Mouse (Mus musculus): ENCODE measurements around the gene Amotl2. TPM values are rescaled to one million over a fixed set of nuclear protein-coding genes. Genes with fewer than 3 reads are reported as not detected.
"Not testable (repeated sequence)": the region's sequence is repeated elsewhere in the genome, so short reads cannot be mapped to it uniquely, and the experiment has no call there.

Amotl2 gene
- total RNA-seq, 2 experiments from 2014 or later: 18.7 to 18.8 TPM

- no peak for DNase-seq (ENCODE audit: low spot score in 2 of 2)
- intact Hi-C loops (cut with DNase I): no loop called here
Measured at GRCm38 (mm10) chr9:102762836-102763235, 46.4 kb downstream of the Amotl2 start.

DNA sequence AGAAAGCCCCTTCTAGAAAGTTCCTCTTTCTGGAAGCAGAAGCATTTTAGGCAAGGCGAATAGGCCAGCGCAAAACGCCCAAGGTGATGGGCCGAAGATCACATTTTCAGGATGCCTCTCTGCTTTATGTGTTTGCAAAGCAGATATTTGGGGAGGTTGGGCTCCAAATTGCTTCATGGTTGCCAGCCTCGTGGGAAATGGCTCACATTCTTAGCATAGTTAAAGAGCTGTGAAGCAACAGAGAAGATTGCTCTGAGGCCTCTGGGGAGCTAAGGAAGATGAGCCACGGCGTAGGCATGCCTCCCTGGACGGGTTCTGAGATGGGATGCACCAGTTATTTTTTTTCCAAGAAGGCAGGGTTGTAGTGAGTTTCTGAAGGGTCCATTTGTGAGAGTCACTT is 47.0 kb downstream of the Amotl2 start:
- DNase-seq (ENCODE audit: low spot score in 2 of 2): no peak
- intact Hi-C loops (cut with DNase I): no loop called here

- intact Hi-C loops (cut with DNase I); DNase-seq (ENCODE audit: low spot score in 2 of 2): not testable (repeated sequence)
Measured at GRCm38 (mm10) chr9:102764540-102764939, 48.1 kb downstream of the Amotl2 start.

DNA sequence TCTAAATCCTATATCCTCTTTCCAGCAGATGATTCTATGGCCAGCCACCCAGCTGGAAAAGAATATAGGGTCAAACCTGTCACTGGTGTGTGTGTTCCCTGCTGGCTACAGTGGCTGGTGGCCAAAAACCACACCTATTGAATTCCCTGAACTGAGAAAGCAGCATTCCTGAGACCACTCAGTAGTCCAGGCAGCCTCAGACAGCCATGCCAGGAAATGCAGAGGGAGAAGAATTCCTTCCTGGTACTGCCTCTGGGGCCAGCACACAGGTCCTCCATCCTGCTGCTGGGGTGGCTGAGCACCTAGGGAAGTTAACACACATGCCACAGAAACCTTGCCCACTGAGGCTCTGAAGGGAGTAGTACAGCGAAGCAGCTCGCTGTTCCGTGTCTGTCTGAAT is 50.3 kb downstream of the Amotl2 start:
- DNase-seq (ENCODE audit: low spot score in 2 of 2): no peak
- intact Hi-C loops (cut with DNase I): no loop called here

DNA sequence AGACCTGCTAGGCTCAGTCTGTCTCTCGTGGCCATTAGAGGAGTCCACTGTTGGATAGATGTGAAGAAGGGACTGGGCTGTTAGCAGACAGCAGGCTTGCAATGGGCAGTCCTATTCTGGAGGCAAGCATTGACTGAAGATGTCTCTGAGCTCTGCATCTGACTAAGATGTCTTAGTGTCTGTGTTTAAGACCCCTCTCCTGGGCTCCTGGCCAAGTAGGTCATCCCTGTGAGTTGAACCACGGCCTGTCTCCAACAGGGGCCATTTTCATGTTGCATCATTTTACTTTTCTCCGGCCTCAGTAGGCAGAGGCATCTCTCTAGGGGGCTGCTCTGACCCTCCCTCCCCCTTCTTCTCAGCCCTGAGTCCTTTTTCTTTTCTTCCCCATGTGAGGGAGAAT is 52.8 kb downstream of the Amotl2 start:
- intact Hi-C loops (cut with DNase I): no loop called here

GRCm38 (mm10) chr9:102770190-102770589 is 53.7 kb downstream of the Amotl2 start:
- intact Hi-C loops (cut with DNase I): no loop called here
- no peak for DNase-seq (ENCODE audit: low spot score in 2 of 2)

More for the DNA sequence above, 52.8 kb downstream of the Amotl2 start:
- no peak for DNase-seq (ENCODE audit: low spot score in 2 of 2)

DNA sequence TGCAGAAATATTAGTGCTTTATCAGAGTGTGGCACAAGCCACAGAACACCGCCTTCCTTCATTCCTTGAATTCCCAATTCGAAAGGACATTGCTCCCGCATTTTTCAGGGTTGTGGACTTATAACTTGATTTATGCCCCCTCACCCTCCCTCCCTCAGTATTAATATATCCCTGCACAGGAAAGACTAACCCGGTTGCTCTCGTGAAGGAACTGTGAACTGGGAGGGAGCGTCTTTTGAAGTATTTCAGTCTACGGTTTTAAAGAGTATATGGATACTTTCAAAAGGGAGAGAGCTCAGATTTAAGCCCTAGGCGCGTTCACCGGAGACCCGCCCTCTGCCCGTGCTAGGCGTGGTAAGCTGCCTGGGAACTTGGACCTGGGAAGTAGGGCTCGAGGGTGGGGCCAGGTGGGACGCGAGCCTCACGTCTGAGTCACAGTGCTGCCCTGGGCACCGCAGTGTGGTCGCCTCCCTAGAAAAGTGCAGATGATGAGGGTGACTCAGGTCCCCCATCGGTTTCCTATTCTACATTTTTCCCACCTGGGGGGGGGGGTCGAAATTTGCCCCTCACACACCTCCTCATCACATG is 54.9 kb downstream of the Amotl2 start:
- intact Hi-C loops (cut with DNase I): no loop called here
- DNase-seq (ENCODE audit: low spot score in 2 of 2): no peak

DNA sequence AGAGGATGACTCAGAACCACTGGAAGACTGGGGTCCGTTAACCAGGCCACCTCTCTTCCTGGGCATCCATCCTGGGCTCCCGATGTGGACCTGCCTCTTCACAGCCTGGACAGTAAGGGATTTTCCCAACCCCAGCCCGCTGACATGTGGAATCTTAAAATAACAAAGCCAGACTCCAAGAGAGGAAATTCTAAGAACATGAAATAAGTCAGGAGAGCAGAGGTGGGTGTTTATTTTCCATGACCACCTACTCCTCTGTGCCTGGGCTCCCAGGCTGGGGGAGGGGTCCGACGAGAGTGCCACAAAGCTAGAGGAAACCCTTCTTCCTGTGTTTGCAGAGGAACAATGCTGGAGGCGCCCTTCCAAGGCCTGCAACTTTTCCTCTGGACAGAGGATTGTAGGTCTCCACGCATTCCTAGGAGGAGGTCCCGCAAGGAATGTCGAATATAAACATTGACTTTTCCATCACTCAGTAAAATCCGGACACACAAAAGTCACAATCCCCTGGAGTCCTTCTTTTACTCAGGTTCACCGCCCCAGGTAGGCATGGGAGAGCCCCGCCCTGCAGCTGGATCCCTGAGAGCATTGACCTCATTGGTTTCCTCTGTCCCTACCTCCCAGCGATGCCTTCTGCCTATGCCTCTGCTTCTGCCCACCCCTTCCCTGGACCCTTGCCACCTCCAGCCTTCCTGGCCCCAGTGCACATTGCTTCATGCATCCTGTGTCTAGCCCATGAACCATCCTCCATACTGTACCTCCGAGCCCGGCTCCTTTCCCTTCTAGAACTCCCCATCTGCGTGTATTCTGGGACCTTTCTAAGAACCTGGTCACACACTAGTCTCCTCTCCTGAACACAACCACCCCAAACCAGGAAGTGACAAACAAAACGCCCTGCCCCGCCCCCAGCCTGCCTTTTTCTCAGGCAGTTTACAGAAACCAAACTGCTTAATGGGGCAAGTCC is 61.4 kb downstream of the Amotl2 start:
- peak in 1 of 2 experiments; percentile 44 for DNase-seq (ENCODE audit: low spot score in 2 of 2)
- intact Hi-C loops (cut with DNase I): loop anchor here (2.0 kb wide), 1 partner anchor 51 kb away; no protein-coding TSS in a partner anchor

GRCm38 (mm10) chr9:102779493-102779892 is 63.0 kb downstream of the Amotl2 start:
- intact Hi-C loops (cut with DNase I): loop anchor here (1.0 to 2.0 kb wide), 2 partner anchors 53 to 62 kb away; no protein-coding TSS in a partner anchor
- DNase-seq (ENCODE audit: low spot score in 2 of 2): peak; percentile 56 to 60

Other genes starting within 250 kb of the Amotl2 start
- 1 to 10 TPM; 2.6 to 4.4 TPM for gene Ky, start 210.9 kb upstream of the Amotl2 start, total RNA-seq (2021)
- 10 to 100 TPM; 90.6 to 98.7 TPM for gene Anapc13, start 90.4 kb upstream of the Amotl2 start, total RNA-seq (2021)
- 10 to 100 TPM; 31.4 to 33.9 TPM for gene Cep63, start 90.1 kb upstream of the Amotl2 start, total RNA-seq (2021)
- 10 to 100 TPM; 32.7 to 38.4 TPM for gene Ryk, start 118.2 kb downstream of the Amotl2 start, total RNA-seq (2021)